Mouse (Mus musculus) lung, adult 2 months (tissue): ENCODE results near the gene Bbs4.

Experiments used
- CTCF ChIP-seq: fragments of 200-500 bp; IDR thresholded peaks from 2 replicates; pipeline ENCODE4 v1.5.1; 2011; ENCODE audit warnings: mild to moderate bottlenecking, low read length, control low read depth; ENCODE audit not compliant: insufficient read depth
- POLR2A ChIP-seq: fragments of 200-500 bp; IDR thresholded peaks from 2 replicates; pipeline ENCODE4 v1.6.1; 2011; ENCODE audit warnings: low read depth, mild to moderate bottlenecking, control low read depth, low read length, borderline replicate concordance; ENCODE audit errors: extremely low read depth

- TF ChIP-seq POLR2A: no peak
- TF ChIP-seq CTCF: no peak
These were observed 60.8 kb downstream of the Bbs4 start for GRCm38 (mm10) chr9:59292493-59292875.
